In the genomic region with DNA sequence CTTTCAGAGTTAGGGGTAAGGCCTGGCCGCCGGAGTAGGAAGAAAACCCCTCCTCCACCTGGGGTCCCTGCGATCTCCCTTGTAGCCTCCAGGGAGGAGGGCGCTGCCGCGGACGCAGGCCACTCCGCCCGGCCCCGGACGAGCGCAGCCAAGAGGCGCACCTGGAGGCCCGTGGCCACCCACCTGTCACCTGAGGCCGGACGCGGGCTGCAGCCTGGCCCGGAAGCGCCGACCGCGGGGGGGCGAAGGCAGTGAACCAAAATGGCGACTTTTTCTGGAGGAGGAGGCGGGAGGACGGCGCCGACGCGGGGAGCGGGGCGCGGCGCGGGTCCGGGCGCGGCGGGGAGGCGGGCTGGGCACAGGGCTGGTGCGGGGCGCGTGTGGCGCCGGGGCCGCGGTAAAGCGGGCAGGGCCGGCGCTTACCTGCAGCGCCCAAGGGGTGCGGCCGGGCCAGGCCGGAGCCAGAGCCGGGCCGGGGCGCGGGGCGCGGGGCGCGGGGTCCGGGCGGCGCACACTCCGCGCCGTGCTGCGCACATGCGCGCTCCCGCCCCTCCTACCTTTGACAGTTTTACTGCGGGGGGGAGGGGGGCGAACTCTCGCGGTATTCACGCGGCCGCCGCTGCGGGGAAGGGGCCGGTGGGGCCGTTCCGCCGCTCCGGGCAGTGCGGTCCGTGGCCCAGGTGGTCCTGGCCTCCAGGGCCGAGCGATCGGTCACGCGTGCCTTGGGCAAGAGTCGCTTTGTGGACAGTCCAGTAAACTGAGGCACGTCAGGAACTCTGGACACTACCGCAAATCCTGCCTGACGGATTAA, we compare ENCODE assay signal across 7 mouse cellular contexts. TPM values are rescaled to one million over a fixed set of nuclear protein-coding genes. Genes with fewer than 3 reads are reported as not detected.
DNase-seq lines count a peak whose midpoint lies in the region; ATAC-seq and TF ChIP-seq lines count a peak whose summit lies in the region.

A gene (minus strand): TSS at position 573 of the 811 bp plus-strand sequence.

- H3K9ac ChIP-seq in hindbrain, postnatal 0 days (replicated peaks; ENCODE audit: low read length), result peak within 1 kb of the TSS; percentile 92

- DNase-seq in cerebellum, postnatal 25 days, result peak; percentile 91 to 92
- DNase-seq in gastrocnemius, postnatal 10 days, result peak; percentile 74
- peak; percentile 93 for DNase-seq in hindbrain, postnatal 0 days (ENCODE audit: low spot score)
- peak; percentile 68 to 70 for DNase-seq in left cerebral cortex, postnatal 14 days (ENCODE audit: low spot score in 2 of 2)
- peak; percentile 89 for DNase-seq in right cerebral cortex, postnatal 4 days

- peak; percentile 61 for ATAC-seq in activated CD4-positive, CD25-positive, alpha-beta regulatory T cell, adult 4 months
- ATAC-seq in hindbrain, postnatal 0 days, result peak; percentile 88

- TF ChIP-seq CTCF in hindbrain, postnatal 0 days (IDR thresholded peaks at IDR 0.05; ENCODE audit: low read depth), result no peak

- intact Hi-C loops in left cerebral cortex, postnatal 14 days (cut with DNase I), result no loop called here

- peaks cover 10% of the 10 kb centered on the region for H3K4me1 ChIP-seq in hindbrain, postnatal 0 days (ENCODE audit: insufficient read depth, low read length)
- peaks cover 54% of the 10 kb centered on the region for H3K4me1 ChIP-seq in megakaryocyte, embryonic 14.5 days

- peak within 1 kb of the TSS; percentile 79 for H3K4me2 ChIP-seq in hindbrain, postnatal 0 days (ENCODE audit: low read depth, low read length)

- no peaks in the 10 kb centered on the region for H3K9me3 ChIP-seq in hindbrain, postnatal 0 days (ENCODE audit: low read length)
- H3K9me3 ChIP-seq in megakaryocyte, embryonic 14.5 days, result no peaks in the 10 kb centered on the region

- H3K27ac ChIP-seq in hindbrain, postnatal 0 days, result peak within 1 kb of the TSS; percentile 92

- H3K36me3 ChIP-seq in hindbrain, postnatal 0 days (ENCODE audit: insufficient read depth, low read length), result peaks cover 28% of the 10 kb centered on the region
- H3K36me3 ChIP-seq in megakaryocyte, embryonic 14.5 days (replicated peaks; ENCODE audit: low read length), result peaks cover 34% of the 10 kb centered on the region

- 2% methylated on average over 50 of the region's 97 CpGs for WGBS in hindbrain, postnatal 0 days

- H3K27me3 ChIP-seq in hindbrain, postnatal 0 days (ENCODE audit: insufficient read depth, low read length), result no peaks in the 10 kb centered on the region
- no peaks in the 10 kb centered on the region for H3K27me3 ChIP-seq in megakaryocyte, embryonic 14.5 days (replicated peaks)

- peak within 1 kb of the TSS; percentile 77 for H3K4me3 ChIP-seq in hindbrain, postnatal 0 days (ENCODE audit: low read length)
- peak within 1 kb of the TSS; percentile 96 for H3K4me3 ChIP-seq in megakaryocyte, embryonic 14.5 days (replicated peaks)

RNA-seq across cellular contexts. Expression of the gene that starts here (rescaled TPM):
- polyA plus RNA-seq in activated CD4-positive, CD25-positive, alpha-beta regulatory T cell, adult 4 months (2017; shearing (Covaris generic)), result 10 to 100 TPM; 20.3 to 26.9 TPM
- 10 to 100 TPM; 28.4 to 32.4 TPM for total RNA-seq in gastrocnemius, postnatal 10 days (2021)
- 66.2 and 75.8 TPM in 2 replicates for total RNA-seq in hindbrain, postnatal 0 days (2014; rRNA removed)
- 70.3 and 74.6 TPM in 2 replicates for polyA plus RNA-seq in hindbrain, postnatal 0 days (2015; fragmentation: Nextera tagmentation; extraction: Ambion mirVana)
- 100 to 1,000 TPM; 112 to 121 TPM for total RNA-seq in left cerebral cortex, postnatal 14 days (2021)
- 12.8 and 34.9 TPM in 2 replicates for polyA plus RNA-seq in megakaryocyte, embryonic 14.5 days (2012; ENCODE audit: insufficient read depth, low replicate concordance)

Comparison
In these comparisons a context has a peak if more than half of its experiments do, and no peak if none do; other contexts are left out.
1. Peak in every context shown above with its lines: DNase-seq, ATAC-seq, H3K4me3 ChIP-seq and H3K27ac ChIP-seq.